Mouse (Mus musculus): ENCODE data around the gene Zbp1. TPM values are rescaled to one million over a fixed set of nuclear protein-coding genes. Genes with fewer than 3 reads are reported as not detected.

Gene Zbp1
- polyA plus RNA-seq (2011; ENCODE audit: insufficient read depth, insufficient read length, low replicate concordance, missing spikeins), result 8.1 and 9.1 TPM in 2 replicates

DNA sequence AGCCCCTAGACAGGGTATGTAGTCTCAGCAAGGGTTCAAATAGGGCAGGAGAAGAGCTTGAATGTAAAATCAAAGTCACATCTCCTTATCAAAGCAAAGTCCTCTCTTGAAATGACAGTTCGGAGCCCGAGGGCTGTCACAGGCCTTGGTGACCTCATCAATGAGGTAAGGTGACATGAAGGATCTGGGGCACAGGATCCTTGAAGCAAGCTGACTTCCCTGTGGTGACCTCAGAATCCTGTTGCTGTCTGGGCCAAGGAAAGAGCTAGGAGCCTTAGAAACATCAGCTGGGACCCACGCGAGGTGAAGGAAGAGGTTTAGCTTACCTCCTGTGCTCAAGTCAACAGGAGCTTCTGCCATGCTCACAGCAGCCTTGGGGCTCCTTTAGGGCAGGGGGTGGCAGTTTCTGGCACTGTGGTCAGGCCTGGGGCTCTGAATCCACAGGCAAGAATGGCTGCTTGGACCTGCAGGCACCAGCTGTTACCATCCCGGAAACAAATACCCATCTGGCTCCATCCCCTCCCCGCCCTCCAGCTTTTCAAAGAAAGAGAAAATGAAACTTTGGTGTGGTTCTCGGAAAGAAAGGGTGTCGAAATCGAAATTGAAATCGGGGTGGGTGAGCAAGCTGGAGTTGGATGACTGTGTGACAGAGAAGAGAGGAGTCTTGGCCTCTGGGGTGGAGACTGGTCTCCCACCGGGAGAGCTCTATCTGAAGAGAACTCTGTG lies at the start of gene Zbp1:
TSS of gene Zbp1 (minus strand) at position 508 of the 726 bp plus-strand sequence.
- H3K27ac ChIP-seq (ENCODE audit: control insufficient read depth, insufficient read depth, low read depth, low read length, poor library complexity), result peak within 1 kb of the TSS; percentile 74
- peak within 1 kb of the TSS; percentile 56 for H3K4me3 ChIP-seq (replicated peaks; ENCODE audit: control insufficient read depth, low read depth, low read length)
- 13% methylated on average over 11 of the region's 11 CpGs for WGBS
- H3K4me1 ChIP-seq (ENCODE audit: control insufficient read depth, insufficient read depth, low read length), result peaks cover 6% of the 10 kb centered on the region
- TF ChIP-seq POLR2A (IDR thresholded peaks at IDR 0.05; ENCODE audit: borderline replicate concordance, control insufficient read depth, low read depth, low read length), result no peak
- TF ChIP-seq CTCF (IDR thresholded peaks at IDR 0.05; ENCODE audit: control insufficient read depth, insufficient read depth, low read length), result no peak

DNA sequence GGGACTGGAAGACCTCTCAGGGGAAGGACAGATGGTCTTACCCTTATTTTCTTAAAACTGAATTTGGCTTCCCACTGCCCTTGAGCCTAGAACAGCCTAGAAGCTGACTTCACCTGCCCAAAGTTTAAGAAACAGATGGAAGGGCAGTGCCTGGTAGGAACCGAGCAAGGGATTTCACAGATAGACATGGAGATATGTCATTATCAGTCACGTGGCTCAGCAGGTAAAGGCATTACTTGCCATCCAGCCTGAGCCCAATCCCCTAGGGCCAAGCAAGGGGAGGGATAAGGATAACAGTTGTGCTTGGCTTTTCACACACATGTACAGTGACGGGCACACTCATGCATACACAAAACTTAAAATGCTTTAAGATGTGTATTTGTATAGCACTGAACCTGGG lies 48.8 kb upstream of the Zbp1 start:
- Histone ChIP-seq H3K27ac (ENCODE audit: control insufficient read depth, insufficient read depth, low read depth, low read length, poor library complexity) (no peak overlapping the region), H3K4me3 (replicated peaks; ENCODE audit: control insufficient read depth, low read depth, low read length) (no peak overlapping the region), H3K4me1 (ENCODE audit: control insufficient read depth, insufficient read depth, low read length) (peaks cover 3% of the 10 kb centered on the region)
- 75% methylated on average over 3 of the region's 3 CpGs for WGBS
- TF ChIP-seq CTCF (IDR thresholded peaks at IDR 0.05; ENCODE audit: control insufficient read depth, insufficient read depth, low read length) (no peak), POLR2A (IDR thresholded peaks at IDR 0.05; ENCODE audit: borderline replicate concordance, control insufficient read depth, low read depth, low read length) (no peak)

DNA sequence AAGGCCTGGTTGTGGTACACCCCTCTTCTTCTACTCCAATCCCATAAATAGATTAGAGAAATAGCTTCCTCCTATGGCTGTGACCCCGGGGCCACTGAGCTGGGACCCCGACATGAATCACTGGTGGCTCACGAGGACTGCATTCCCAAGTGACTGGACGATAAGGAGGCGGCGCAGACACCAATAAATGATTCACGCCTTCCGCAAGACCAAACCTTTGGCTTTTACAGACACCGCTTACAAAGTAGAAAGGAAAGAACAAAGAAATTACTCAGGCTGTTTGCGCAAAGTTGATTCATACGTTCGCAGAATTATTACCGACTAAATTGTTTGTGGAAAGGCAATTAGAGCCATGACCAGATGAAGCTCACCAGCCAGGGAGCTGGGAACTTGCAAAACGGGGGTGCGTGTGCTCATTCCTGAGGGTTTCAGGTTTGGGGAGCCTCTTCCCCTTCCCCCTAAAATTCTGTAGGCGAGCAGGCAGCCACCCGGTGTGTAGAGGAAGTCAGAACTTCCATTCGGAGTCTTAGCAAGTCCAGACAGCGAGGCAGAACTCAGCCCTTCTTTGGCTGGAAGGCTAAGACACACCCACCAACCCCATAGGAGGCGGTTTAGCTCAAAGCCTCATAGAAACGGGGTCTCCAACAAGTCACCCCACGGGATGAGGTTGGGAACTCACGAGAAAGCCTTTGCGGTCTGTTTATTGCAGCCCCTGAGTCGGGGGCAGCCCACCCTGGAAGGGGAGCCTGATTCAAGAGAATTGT lies 47.8 kb upstream of the Zbp1 start:
- WGBS, result 64% methylated on average over 25 of the region's 25 CpGs
- no peak overlapping the region for H3K27ac ChIP-seq (ENCODE audit: control insufficient read depth, insufficient read depth, low read depth, low read length, poor library complexity)
- no peak for TF ChIP-seq POLR2A (IDR thresholded peaks at IDR 0.05; ENCODE audit: borderline replicate concordance, control insufficient read depth, low read depth, low read length)
- TF ChIP-seq CTCF (IDR thresholded peaks at IDR 0.05; ENCODE audit: control insufficient read depth, insufficient read depth, low read length), result no peak
- peaks cover 3% of the 10 kb centered on the region for H3K4me1 ChIP-seq (ENCODE audit: control insufficient read depth, insufficient read depth, low read length)
- H3K4me3 ChIP-seq (replicated peaks; ENCODE audit: control insufficient read depth, low read depth, low read length), result no peak overlapping the region

DNA sequence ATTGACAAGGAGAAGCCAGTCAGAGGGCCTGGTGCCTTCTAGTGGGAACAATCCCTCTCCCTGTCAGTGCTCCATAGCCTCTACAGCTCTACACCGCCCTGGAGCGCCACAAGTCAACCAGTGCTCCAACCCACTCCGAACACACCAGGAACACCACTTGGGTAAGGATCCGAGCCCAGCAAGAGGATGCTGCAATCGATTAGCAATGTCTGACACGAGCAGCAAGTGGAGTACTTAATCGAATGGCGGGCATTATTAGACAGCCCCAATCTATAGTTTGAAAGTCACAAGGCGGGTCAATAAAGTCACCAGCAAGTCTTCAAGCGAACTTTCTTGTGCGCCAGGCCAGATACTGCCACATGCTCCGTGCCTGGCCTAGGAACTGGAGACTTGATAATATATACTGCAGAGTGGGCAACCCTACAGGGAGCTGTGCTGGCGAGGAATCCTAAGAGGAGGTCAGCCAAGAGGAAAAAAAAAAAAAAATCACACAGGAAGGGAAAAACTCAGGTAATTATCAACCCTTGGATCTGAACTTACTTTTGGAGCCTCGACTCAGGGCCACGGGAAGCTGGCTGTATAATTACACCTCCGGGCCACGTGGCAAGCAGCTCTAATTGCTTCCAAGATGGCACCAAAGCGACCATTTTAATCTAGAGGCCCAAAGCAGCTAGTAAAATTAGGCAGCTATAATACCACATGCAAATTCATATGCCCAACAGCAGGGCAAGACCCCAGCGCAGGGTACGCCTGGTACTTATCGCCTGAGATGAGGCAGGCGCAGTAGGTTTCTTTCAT lies 46.9 kb upstream of the Zbp1 start:
- H3K27ac ChIP-seq (ENCODE audit: control insufficient read depth, insufficient read depth, low read depth, low read length, poor library complexity), result no peak overlapping the region
- peaks cover 3% of the 10 kb centered on the region for H3K4me1 ChIP-seq (ENCODE audit: control insufficient read depth, insufficient read depth, low read length)
- TF ChIP-seq POLR2A (IDR thresholded peaks at IDR 0.05; ENCODE audit: borderline replicate concordance, control insufficient read depth, low read depth, low read length), result no peak
- no peak for TF ChIP-seq CTCF (IDR thresholded peaks at IDR 0.05; ENCODE audit: control insufficient read depth, insufficient read depth, low read length)
- H3K4me3 ChIP-seq (replicated peaks; ENCODE audit: control insufficient read depth, low read depth, low read length), result no peak overlapping the region
- 84% methylated on average over 22 of the region's 22 CpGs for WGBS

DNA sequence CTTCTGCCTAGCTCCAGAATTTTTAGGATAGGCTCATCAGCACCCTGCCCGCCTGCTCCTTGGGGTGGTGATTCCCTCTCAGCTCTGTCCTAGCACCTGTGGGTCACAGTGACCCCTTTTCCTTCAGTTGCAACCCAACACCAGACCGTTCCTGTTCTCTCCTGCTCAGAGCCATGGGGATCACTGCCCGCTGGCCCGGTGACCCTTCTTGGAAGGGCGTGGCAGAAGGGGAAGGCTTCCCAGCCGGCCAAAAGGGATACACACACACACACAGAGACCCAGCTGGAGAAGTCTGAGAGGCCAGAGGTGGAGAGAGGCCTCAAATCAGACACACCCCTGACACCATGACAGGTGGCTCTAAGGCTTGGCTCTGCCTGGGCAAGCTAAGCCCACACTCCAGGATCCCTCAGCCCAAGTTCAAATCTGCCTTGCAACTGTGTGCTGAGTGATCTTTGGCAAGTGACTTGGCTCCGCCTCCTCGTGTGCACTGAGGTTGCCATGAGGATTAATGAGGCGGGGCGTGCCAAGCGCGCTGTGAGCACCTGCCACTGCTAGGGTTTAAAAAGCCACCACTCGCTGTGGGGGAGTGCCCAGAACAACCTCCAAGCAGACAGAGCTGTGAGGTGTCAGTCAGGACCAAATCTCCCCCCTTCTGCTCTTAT lies 45.9 kb upstream of the Zbp1 start:
- WGBS, result 47% methylated on average over 13 of the region's 13 CpGs
- Histone ChIP-seq H3K4me3 (replicated peaks; ENCODE audit: control insufficient read depth, low read depth, low read length) (no peak overlapping the region), H3K4me1 (ENCODE audit: control insufficient read depth, insufficient read depth, low read length) (peaks cover 3% of the 10 kb centered on the region), H3K27ac (ENCODE audit: control insufficient read depth, insufficient read depth, low read depth, low read length, poor library complexity) (no peak overlapping the region)
- TF ChIP-seq POLR2A (IDR thresholded peaks at IDR 0.05; ENCODE audit: borderline replicate concordance, control insufficient read depth, low read depth, low read length) (no peak), CTCF (IDR thresholded peaks at IDR 0.05; ENCODE audit: control insufficient read depth, insufficient read depth, low read length) (no peak)

DNA sequence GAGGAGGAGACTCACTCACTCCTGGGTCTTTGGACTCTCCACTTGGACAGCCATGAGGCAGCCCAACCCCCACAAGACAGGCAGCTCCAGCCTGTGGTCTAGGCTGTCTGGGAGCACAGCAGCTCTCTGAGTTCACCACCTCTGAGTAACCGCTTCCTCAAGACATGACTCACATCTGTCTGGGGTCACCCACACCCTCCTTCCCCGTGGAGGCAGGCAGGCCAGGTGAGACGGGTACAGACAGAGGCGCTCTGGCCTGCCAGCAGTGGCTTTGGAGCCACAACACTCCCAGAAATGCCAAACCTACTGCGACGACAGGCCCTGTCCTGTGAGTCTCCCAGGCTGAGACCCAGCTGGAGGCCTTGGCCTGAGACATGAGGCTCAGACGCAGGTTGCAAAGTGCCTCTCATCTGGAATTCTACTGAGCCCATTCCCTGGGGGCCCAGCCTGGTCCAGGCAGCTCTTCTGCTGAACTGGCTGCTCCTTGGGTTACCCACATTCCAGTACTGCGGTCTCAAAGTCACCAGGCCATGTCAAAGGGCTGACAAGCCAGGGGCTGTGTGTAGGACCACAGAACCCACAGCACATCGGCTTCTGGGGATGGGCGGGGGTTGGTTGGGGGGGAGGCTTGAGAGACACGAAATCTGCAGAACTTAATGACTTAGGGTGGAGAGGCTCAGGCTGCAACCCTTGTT lies 45.1 kb upstream of the Zbp1 start:
- WGBS, result 21% methylated on average over 11 of the region's 11 CpGs
- H3K4me3 ChIP-seq (replicated peaks; ENCODE audit: control insufficient read depth, low read depth, low read length), result no peak overlapping the region
- peaks cover 3% of the 10 kb centered on the region for H3K4me1 ChIP-seq (ENCODE audit: control insufficient read depth, insufficient read depth, low read length)
- TF ChIP-seq CTCF (IDR thresholded peaks at IDR 0.05; ENCODE audit: control insufficient read depth, insufficient read depth, low read length) (no peak), POLR2A (IDR thresholded peaks at IDR 0.05; ENCODE audit: borderline replicate concordance, control insufficient read depth, low read depth, low read length) (no peak)
- no peak overlapping the region for H3K27ac ChIP-seq (ENCODE audit: control insufficient read depth, insufficient read depth, low read depth, low read length, poor library complexity)

DNA sequence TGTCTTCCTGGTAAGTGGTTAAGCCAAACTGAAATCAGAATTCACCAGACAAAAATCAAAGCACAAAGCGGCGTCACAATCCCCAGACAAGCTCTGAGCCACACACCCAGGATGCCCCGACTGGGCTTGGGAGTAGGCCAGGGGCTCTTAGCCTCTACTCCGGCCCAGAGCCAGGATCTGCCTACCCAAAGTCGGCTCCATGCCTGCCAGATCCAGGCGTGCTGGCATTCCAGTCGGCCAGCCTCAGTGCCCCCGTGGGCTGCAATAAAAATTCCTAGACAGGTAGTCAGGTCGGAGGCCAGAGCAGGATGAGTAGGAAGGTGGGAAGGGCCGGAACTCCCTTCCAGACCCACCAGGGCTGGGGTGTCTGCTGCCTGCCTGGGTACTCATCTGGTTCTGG lies 42.8 kb upstream of the Zbp1 start:
- no peak overlapping the region for H3K27ac ChIP-seq (ENCODE audit: control insufficient read depth, insufficient read depth, low read depth, low read length, poor library complexity)

More for the DNA sequence above, 42.8 kb upstream of the Zbp1 start:
- H3K4me3 ChIP-seq (replicated peaks; ENCODE audit: control insufficient read depth, low read depth, low read length), result no peak overlapping the region
- no peak for TF ChIP-seq CTCF (IDR thresholded peaks at IDR 0.05; ENCODE audit: control insufficient read depth, insufficient read depth, low read length)
- no peak for TF ChIP-seq POLR2A (IDR thresholded peaks at IDR 0.05; ENCODE audit: borderline replicate concordance, control insufficient read depth, low read depth, low read length)
- peaks cover 2% of the 10 kb centered on the region for H3K4me1 ChIP-seq (ENCODE audit: control insufficient read depth, insufficient read depth, low read length)
- WGBS, result 81% methylated on average over 10 of the region's 10 CpGs

Measured in bone marrow, adult 2 months (tissue).